Mouse (Mus musculus) lung, embryonic 14.5 days (tissue): ENCODE results near the gene Rln3. TPM values are rescaled to one million over a fixed set of nuclear protein-coding genes. Genes with fewer than 3 reads are reported as not detected.

Experiments
- ATAC-seq: fragments of 200-750 bp; cut with Nextera tagmentation; 2 replicates; pipeline ENCODE4 v1.8.0; 2017; ENCODE audit warnings: mild to moderate bottlenecking, moderate TSS enrichment, moderate library complexity; ENCODE audit not compliant: insufficient read depth
- DNase-seq: peaks from one replicate; pipeline ENCODE4 v3.0.0-alpha.2; 2015
- H3K27ac ChIP-seq: fragments of 300-500 bp; sonication (generic); 2 replicates; pipeline ENCODE4 v1.5.1; 2014; ENCODE audit warnings: low read depth, mild to moderate bottlenecking, moderate library complexity
- H3K27me3 ChIP-seq: fragments of 300-500 bp; sonication (generic); 2 replicates; pipeline ENCODE4 v1.6.1; 2014; ENCODE audit warnings: low read length, control low read depth; ENCODE audit not compliant: insufficient read depth
- H3K36me3 ChIP-seq: fragments of 300-500 bp; sonication (generic); 2 replicates; pipeline ENCODE4 v1.6.1; 2014; ENCODE audit warnings: control low read depth; ENCODE audit not compliant: insufficient read depth
- H3K4me1 ChIP-seq: fragments of 300-500 bp; sonication (generic); 2 replicates; pipeline ENCODE4 v1.6.1; 2014; ENCODE audit warnings: antibody characterized with exemption, control low read depth; ENCODE audit not compliant: insufficient read depth
- H3K4me2 ChIP-seq: fragments of 300-500 bp; sonication (generic); 2 replicates; pipeline ENCODE4 v1.6.1; 2014; ENCODE audit warnings: mild to moderate bottlenecking
- H3K4me3 ChIP-seq: fragments of 300-500 bp; sonication (generic); 2 replicates; pipeline ENCODE4 v1.5.1; 2014; ENCODE audit warnings: low read depth, low read length
- H3K9ac ChIP-seq: fragments of 300-500 bp; sonication (generic); 2 replicates; pipeline ENCODE4 v1.6.1; 2014
- H3K9me3 ChIP-seq: fragments of 300-500 bp; sonication (generic); 2 replicates; pipeline ENCODE4 v1.6.1; 2016; ENCODE audit warnings: low read depth, low read length, control low read depth
- CTCF ChIP-seq: IDR thresholded peaks from 2 replicates; pipeline ENCODE4 v1.5.1; 2016; ENCODE audit warnings: antibody characterized with exemption, low read depth
- WGBS: fragments of 180-500 bp; shearing (Covaris S2); extraction: QIAGEN DNeasy Blood & Tissue Kit; methylation state at CpG from one replicate; pipeline ENCODE4 v1.1.7; 2014; 5-methylcytosine and 5-hydroxymethylcytosine counted together
- polyA plus RNA-seq: library from polyadenylated mRNA; unstranded; fragments of >200 nt; fragmentation: Nextera tagmentation; extraction: Ambion mirVana; gene quantifications from 2 replicates; pipeline ENCODE4 v1.2.1, GENCODE M21; 2014

Gene Rln3
- polyA plus RNA-seq, 1 experiment from 2014 or later, result not detected

DNA sequence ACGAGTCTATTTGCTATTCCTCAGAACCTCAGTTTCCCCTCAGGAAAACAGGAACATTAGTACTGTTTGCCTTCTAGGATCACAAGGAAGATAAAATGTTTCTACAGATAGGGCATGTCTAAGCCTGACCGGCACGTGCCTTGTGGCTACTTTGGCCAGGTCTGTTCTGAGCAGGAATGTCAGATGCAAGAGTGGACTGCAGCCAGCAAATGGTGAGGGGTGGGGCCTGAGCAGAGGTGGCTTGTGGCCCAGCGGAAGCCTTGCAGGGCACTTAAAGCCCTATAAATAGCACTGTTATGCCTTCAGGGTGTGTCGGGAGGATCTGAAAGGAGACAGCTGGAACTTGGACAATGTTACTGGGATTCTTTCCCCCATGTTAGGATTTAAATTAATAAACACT, 21.7 kb downstream of the Rln3 start:
- no peak overlapping the region for H3K27ac ChIP-seq
- 5% methylated on average over 5 of the region's 5 CpGs for WGBS
- H3K4me2 ChIP-seq, result 0 out of 2 replicates have a peak overlapping the region, but pooled peaks have one; percentile 12
- H3K27me3 ChIP-seq, result peaks cover 20% of the 10 kb centered on the region; the same call in 1 of the 2 replicates
- H3K4me1 ChIP-seq, result peaks cover 15% of the 10 kb centered on the region
- no peak for TF ChIP-seq CTCF
- DNase-seq, result peak; percentile 60
- no peak overlapping the region for H3K4me3 ChIP-seq
- H3K9ac ChIP-seq, result no peak overlapping the region
- ATAC-seq, result no peak
- H3K36me3 ChIP-seq, result no peaks in the 10 kb centered on the region
- H3K9me3 ChIP-seq, result no peaks in the 10 kb centered on the region

DNA sequence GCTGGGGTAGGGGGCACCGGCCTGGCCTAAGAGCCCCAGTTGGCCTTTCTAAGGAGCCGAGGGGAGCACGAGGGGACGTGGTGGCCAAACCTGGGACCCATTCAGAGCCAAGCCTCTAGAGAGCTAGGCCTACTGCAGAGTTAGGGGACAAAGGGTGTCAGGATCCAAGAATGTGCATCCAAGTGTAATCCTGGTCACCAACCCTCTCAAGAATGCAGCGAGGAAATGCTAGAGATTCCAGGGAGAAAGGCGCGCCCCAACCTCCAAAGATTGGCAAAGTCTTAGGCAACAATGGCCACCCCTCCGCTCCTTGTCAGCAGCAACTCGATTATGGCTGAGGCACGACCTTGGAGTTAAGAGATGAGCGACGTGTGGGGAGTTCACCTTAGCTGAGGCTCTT, 23.2 kb downstream of the Rln3 start:
- ATAC-seq, result peak; percentile 11; the same call in 1 of the 2 replicates
- H3K4me2 ChIP-seq, result peak overlapping the region; percentile 56
- peak overlapping the region; percentile 36 for H3K27ac ChIP-seq
- peak; percentile 38 for DNase-seq
- no peaks in the 10 kb centered on the region for H3K36me3 ChIP-seq
- WGBS, result 39% methylated on average over 12 of the region's 12 CpGs
- no peaks in the 10 kb centered on the region for H3K9me3 ChIP-seq
- peak overlapping the region; percentile 24 for H3K4me3 ChIP-seq
- peaks cover 15% of the 10 kb centered on the region for H3K4me1 ChIP-seq
- peak overlapping the region; percentile 13; the same call in 1 of the 2 replicates for H3K9ac ChIP-seq
- no peak for TF ChIP-seq CTCF
- peaks cover 12% of the 10 kb centered on the region; the same call in 1 of the 2 replicates for H3K27me3 ChIP-seq

DNA sequence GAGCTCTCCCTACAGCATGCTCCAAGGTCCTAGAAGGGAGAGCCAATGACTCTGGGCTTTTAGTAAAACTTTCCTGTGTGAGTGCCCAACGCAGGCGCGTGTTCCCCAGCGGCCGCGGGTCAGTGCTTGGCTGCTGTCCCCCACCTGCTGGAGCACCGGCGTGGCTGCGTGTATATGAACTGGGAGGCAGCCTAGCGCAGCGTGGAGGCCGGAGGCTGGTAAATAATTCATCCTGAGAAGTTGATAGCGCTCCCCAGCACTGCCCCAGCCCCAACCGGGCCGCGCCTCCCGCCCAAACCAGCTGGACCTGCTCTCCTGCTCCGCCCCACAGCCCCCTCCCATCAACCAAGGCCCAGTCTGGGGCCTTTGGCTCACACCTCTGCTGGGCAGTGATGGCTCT, 23.7 kb downstream of the Rln3 start, which contains the start of gene Palm3:
Gene Palm3, plus strand, starts transcription at position 376 of the 400 bp plus-strand sequence.
- peak; percentile 38 for ATAC-seq
- H3K4me1 ChIP-seq, result peaks cover 15% of the 10 kb centered on the region
- no peaks in the 10 kb centered on the region for H3K9me3 ChIP-seq
- H3K27ac ChIP-seq, result peak within 1 kb of the TSS; percentile 36
- no peak; the same call in none of the 2 replicates for TF ChIP-seq CTCF
- peak within 1 kb of the TSS; percentile 56 for H3K4me2 ChIP-seq
- H3K9ac ChIP-seq, result peak within 1 kb of the TSS; percentile 13; the same call in 1 of the 2 replicates
- H3K36me3 ChIP-seq, result no peaks in the 10 kb centered on the region
- H3K27me3 ChIP-seq, result peaks cover 8% of the 10 kb centered on the region; the same call in 1 of the 2 replicates
- WGBS, result 5% methylated on average over 17 of the region's 18 CpGs
- peak; percentile 62 for DNase-seq
- H3K4me3 ChIP-seq, result peak within 1 kb of the TSS; percentile 24

DNA sequence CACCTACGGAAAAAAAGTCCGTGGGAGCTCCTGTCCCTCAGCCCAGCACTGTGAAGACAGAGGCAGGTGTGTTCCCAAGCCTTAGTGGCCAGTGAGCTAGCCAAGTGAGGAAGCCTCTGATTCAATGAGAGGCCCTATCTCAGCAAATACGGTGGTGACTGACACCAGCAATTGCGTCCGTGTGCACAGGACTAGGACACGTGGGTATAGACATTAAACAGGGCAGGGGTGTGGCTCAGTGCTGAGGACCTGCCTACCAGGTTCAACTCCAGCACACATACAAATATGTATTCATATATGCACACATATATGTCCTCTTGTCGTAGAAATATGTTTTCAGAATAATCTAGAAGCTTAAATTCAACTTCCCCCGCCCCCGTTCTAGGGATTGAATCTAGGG, 25.1 kb downstream of the Rln3 start:
- WGBS, result 70% methylated on average over 9 of the region's 9 CpGs
- Histone ChIP-seq H3K9me3 (no peaks in the 10 kb centered on the region), H3K4me1 (peaks cover 10% of the 10 kb centered on the region; the same call in 1 of the 2 replicates), H3K27me3 (no peaks in the 10 kb centered on the region; the same call in 1 of the 2 replicates), H3K4me3 (no peak overlapping the region), H3K36me3 (no peaks in the 10 kb centered on the region), H3K4me2 (no peak overlapping the region), H3K9ac (no peak overlapping the region), H3K27ac (no peak overlapping the region)
- no peak for ATAC-seq
- DNase-seq, result no peak
- TF ChIP-seq CTCF, result no peak

DNA sequence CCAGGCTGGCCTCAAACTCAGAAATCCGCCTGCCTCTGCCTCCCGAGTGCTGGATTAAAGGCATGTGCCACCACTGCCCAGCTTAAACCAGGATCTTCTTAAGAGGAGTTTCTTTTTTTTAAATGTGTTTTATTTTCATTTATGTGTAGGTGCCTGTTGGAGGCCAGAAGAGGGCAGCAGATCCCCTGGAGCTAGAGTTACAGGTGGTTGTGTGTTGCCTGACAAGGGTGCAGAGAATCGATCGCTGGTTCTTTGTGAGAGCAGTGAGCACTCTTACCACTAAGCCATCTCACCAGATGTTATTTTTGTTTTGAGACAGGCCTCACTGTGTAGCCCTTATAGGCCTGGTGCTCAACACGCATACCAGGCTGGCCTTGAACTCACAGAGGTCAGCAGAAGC, 29.0 kb downstream of the Rln3 start:
- Histone ChIP-seq H3K27ac (no peak overlapping the region), H3K9ac (no peak overlapping the region), H3K9me3 (no peaks in the 10 kb centered on the region), H3K4me3 (no peak overlapping the region), H3K27me3 (peaks cover 29% of the 10 kb centered on the region), H3K36me3 (no peaks in the 10 kb centered on the region), H3K4me2 (no peak overlapping the region), H3K4me1 (no peaks in the 10 kb centered on the region; the same call in 1 of the 2 replicates)
- TF ChIP-seq CTCF, result no peak
- DNase-seq (no peak), ATAC-seq (no peak)
- 93% methylated on average over 5 of the region's 5 CpGs for WGBS

DNA sequence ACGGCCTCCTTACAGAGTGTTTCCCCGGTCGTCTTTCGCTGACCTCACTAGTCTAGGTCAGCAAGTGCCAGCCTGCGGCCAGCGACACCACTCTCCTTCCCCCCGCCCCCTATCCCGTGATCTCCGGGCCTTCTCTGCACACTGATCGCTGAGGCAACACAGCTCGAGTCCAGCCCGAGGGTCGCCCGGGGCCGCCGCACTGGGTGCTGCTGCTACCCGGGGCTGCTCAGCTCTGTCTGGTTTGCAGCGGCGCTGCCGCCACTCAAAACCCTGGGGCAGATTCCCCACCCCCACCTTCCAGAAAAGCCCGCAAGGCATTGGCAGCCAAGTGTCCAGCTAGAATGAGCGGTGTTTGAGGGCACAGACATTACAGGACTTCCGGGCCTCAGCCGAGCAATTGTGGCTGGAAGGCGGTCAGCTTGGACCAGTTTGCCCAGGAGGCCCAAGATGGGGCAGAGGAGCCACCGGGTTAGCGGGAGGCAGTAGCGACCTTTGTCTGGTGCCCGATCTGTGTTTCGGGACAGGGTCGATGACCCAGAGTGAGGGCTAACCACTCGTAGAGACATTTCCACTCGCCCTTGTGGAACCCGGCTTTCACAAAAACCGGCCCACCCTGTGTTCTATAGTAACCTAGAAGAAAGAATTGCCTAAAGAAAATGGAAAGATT, 32.2 kb downstream of the Rln3 start:
- peak overlapping the region; percentile 49 for H3K4me3 ChIP-seq
- DNase-seq, result no peak
- H3K27ac ChIP-seq, result no peak overlapping the region
- peak overlapping the region; percentile 95 for H3K4me2 ChIP-seq
- H3K27me3 ChIP-seq, result peaks cover 39% of the 10 kb centered on the region
- no peaks in the 10 kb centered on the region; the same call in 1 of the 2 replicates for H3K4me1 ChIP-seq
- H3K36me3 ChIP-seq, result no peaks in the 10 kb centered on the region
- no peak for TF ChIP-seq CTCF
- 10% methylated on average over 35 of the region's 35 CpGs for WGBS
- H3K9ac ChIP-seq, result peak overlapping the region; percentile 29; the same call in 1 of the 2 replicates
- no peak for ATAC-seq
- no peaks in the 10 kb centered on the region for H3K9me3 ChIP-seq

DNA sequence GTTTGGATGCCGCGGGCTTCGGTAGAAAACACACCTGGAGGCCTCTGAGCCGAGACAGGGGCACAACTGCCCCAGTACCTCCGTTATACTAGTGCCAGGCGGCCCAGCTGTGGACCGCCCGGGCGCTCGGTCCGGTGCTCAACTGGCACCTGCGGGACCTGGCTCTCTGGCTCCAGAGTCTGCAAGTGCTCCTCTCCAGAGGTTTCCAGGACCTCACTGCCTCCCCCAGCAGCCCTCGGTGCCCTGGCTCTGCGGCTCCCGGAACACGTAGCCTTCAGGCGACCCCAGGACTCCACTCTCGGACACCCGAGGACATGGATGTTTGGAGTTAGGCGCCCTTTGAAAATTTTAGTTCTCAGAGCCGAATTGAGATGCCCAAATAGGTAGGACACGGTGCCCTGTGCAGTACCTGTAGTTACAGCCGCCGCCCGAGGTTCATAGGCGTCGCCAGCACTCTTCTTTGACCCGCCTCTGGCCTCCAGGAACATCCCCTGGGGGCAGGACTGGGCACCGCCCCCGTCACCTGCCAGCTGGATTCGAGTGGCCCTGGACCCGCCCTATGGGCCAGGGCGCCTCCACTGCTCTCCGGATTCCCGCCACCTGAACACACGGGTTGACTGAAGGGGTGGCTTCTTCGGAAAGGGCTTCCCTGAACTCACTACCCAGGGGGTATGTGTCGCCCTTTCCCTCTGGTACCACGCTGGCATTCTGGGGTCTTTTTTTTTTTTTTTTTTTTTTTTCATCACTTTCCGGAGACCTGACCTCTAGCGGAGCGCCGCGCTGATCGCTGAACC, 32.9 kb downstream of the Rln3 start, which contains the start of gene 2210011C24Rik:
Gene 2210011C24Rik, minus strand, starts transcription at position 467 of the 794 bp plus-strand sequence.
- WGBS, result 2% methylated on average over 45 of the region's 45 CpGs
- ATAC-seq (no peak), DNase-seq (peak; percentile 32)
- Histone ChIP-seq H3K9ac (peak within 1 kb of the TSS; percentile 32), H3K27me3 (peaks cover 39% of the 10 kb centered on the region), H3K27ac (no peak within 1 kb of the TSS), H3K36me3 (no peaks in the 10 kb centered on the region), H3K4me3 (peak within 1 kb of the TSS; percentile 49), H3K4me1 (no peaks in the 10 kb centered on the region; the same call in 1 of the 2 replicates), H3K9me3 (no peaks in the 10 kb centered on the region), H3K4me2 (peak within 1 kb of the TSS; percentile 95)
- TF ChIP-seq CTCF, result no peak
